Mouse (Mus musculus) forebrain, embryonic 12.5 days (tissue): ENCODE results near the gene 4930404N11Rik. TPM values are rescaled to one million over a fixed set of nuclear protein-coding genes. Genes with fewer than 3 reads are reported as not detected.

Source experiments
- ATAC-seq: fragments of 200-750 bp; cut with Nextera tagmentation; 2 replicates; pipeline ENCODE4 v1.8.0; 2017; ENCODE audit warnings: moderate TSS enrichment; ENCODE audit not compliant: low FRiP score
- H3K27ac ChIP-seq: fragments of 300-500 bp; sonication (generic); 2 replicates; pipeline ENCODE4 v1.5.1; 2016; ENCODE audit warnings: mild to moderate bottlenecking
- H3K27me3 ChIP-seq: fragments of 300-500 bp; sonication (generic); 2 replicates; pipeline ENCODE4 v1.6.1; 2016; ENCODE audit warnings: mild to moderate bottlenecking
- H3K36me3 ChIP-seq: fragments of 300-500 bp; sonication (generic); replicated peaks from 2 replicates; pipeline ENCODE4 v1.6.1; 2016; ENCODE audit warnings: mild to moderate bottlenecking
- H3K4me1 ChIP-seq: fragments of 300-500 bp; sonication (generic); 2 replicates; pipeline ENCODE4 v1.6.1; 2016
- H3K4me2 ChIP-seq: fragments of 300-500 bp; sonication (generic); 2 replicates; pipeline ENCODE4 v1.6.1; 2016; ENCODE audit warnings: mild to moderate bottlenecking, moderate library complexity
- H3K4me3 ChIP-seq: fragments of 300-500 bp; sonication (generic); replicated peaks from 2 replicates; pipeline ENCODE4 v1.5.1; 2016; ENCODE audit warnings: mild to moderate bottlenecking
- H3K9ac ChIP-seq: fragments of 300-500 bp; sonication (generic); 2 replicates; pipeline ENCODE4 v1.6.1; 2016; ENCODE audit warnings: mild to moderate bottlenecking
- H3K9me3 ChIP-seq: fragments of 300-500 bp; sonication (generic); 2 replicates; pipeline ENCODE4 v1.6.1; 2016
- WGBS: fragments of 180-500 bp; shearing (Covaris S2); methylation state at CpG from one replicate; pipeline ENCODE4 v1.1.7; 2016; 5-methylcytosine and 5-hydroxymethylcytosine counted together
- polyA plus RNA-seq: library from polyadenylated mRNA; unstranded; fragments of >200 nt; fragmentation: Nextera tagmentation; extraction: Ambion mirVana; gene quantifications from 2 replicates; pipeline ENCODE4 v1.2.1, GENCODE M21; 2016

The 4930404N11Rik gene
- polyA plus RNA-seq, 1 experiment from 2014 or later: 1.2 TPM

DNA sequence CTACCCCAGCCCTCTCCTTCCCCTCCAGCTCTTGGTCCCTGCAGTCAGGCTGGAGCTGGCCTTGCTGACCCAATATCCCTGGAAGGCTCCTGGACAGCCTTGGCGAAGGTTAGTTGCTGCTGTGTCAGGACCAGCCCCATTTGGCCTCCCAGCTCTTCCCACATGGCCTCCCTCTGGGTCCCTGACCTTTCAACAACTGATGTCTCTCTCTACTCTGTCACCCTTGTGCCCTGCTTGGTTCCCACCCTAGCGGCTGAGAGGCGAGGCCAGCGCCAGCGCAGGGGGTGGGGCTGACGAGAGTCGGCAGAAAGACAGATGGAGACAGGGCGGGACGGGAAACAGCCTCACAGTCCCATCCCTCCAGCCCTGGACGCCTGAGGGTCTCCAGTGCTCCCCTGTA is 37.2 kb downstream of the 4930404N11Rik start, which contains the start of gene Tbxa2r:
TSS of gene Tbxa2r (plus strand) at position 346 of the 400 bp plus-strand sequence.
- Histone ChIP-seq H3K27ac (no peak within 1 kb of the TSS), H3K9ac (peak within 1 kb of the TSS; percentile 21; the same call in 1 of the 2 replicates), H3K4me1 (peaks cover 3% of the 10 kb centered on the region; the same call in 1 of the 2 replicates), H3K4me3 (no peak within 1 kb of the TSS), H3K4me2 (no peak within 1 kb of the TSS), H3K27me3 (peaks cover 20% of the 10 kb centered on the region), H3K36me3 (peaks cover 43% of the 10 kb centered on the region), H3K9me3 (no peaks in the 10 kb centered on the region)
- 18% methylated on average over 10 of the region's 10 CpGs for WGBS
- no peak for ATAC-seq

DNA sequence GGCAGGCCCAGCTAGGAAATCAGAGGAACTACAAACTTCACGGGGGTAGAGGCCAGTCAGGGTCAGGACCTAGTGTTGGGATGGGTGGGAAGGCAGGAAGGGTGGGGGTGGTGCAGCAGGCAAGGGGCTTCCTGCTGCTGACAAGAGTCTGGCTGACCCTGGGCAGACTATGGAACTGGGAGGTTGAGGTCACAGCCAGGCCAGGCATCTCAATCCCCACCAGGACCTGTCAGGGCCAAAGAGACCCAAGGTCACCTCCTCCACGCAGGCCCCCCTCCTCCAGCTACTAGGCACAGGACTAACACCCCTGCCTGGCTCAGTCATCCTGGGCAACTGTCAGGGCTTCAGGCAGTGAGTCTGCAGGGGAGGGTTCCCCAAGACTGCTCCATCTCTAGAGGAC is 37.7 kb downstream of the 4930404N11Rik start:
- no peak for ATAC-seq
- 62% methylated on average over 2 of the region's 2 CpGs for WGBS
- peaks cover 16% of the 10 kb centered on the region for H3K27me3 ChIP-seq
- peaks cover 3% of the 10 kb centered on the region; the same call in 1 of the 2 replicates for H3K4me1 ChIP-seq
- no peaks in the 10 kb centered on the region for H3K9me3 ChIP-seq
- no peak overlapping the region for H3K4me2 ChIP-seq
- no peak overlapping the region for H3K9ac ChIP-seq
- H3K4me3 ChIP-seq: no peak overlapping the region
- H3K36me3 ChIP-seq: peaks cover 47% of the 10 kb centered on the region
- no peak overlapping the region for H3K27ac ChIP-seq

GRCm38 (mm10) chr10:81326858-81327257 is 38.8 kb downstream of the 4930404N11Rik start:
- peaks cover 5% of the 10 kb centered on the region for H3K27me3 ChIP-seq
- H3K9me3 ChIP-seq: no peaks in the 10 kb centered on the region
- no peak for ATAC-seq
- no peak overlapping the region for H3K4me2 ChIP-seq
- no peak overlapping the region for H3K9ac ChIP-seq
- peaks cover 56% of the 10 kb centered on the region for H3K36me3 ChIP-seq
- WGBS: 86% methylated on average over 6 of the region's 6 CpGs
- peaks cover 8% of the 10 kb centered on the region for H3K4me1 ChIP-seq
- H3K27ac ChIP-seq: 0 out of 2 replicates have a peak overlapping the region, but pooled peaks have one; percentile 13
- no peak overlapping the region for H3K4me3 ChIP-seq

GRCm38 (mm10) chr10:81325781-81326180 is 39.8 kb downstream of the 4930404N11Rik start:
- no peaks in the 10 kb centered on the region for H3K27me3 ChIP-seq
- H3K4me2 ChIP-seq: no peak overlapping the region
- 94% methylated on average over 18 of the region's 18 CpGs for WGBS
- peaks cover 56% of the 10 kb centered on the region for H3K36me3 ChIP-seq
- H3K9me3 ChIP-seq: no peaks in the 10 kb centered on the region
- H3K9ac ChIP-seq: no peak overlapping the region
- no peak overlapping the region for H3K27ac ChIP-seq
- peaks cover 12% of the 10 kb centered on the region for H3K4me1 ChIP-seq
- no peak overlapping the region for H3K4me3 ChIP-seq
- ATAC-seq: no peak

DNA sequence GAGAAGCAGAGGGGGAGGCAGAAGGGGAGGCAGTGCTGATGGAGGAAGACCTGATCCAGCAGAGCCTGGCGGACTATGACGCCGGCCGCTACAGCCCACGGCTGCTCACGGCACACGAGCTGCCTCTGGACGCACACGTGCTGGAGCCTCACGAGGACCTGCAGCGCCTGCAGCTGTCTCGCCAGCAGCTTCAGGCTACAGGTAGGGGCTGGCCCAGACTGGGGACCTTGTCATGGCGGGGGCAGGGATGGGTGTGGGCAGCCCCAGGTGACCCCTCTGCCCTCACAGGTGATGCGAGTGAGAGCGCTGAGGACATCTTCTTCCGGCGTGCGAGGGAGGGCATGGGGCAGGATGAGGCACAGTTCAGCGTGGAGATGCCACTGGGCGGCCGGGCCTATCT is 40.4 kb downstream of the 4930404N11Rik start:
- Histone ChIP-seq H3K4me1 (peaks cover 12% of the 10 kb centered on the region), H3K36me3 (peaks cover 56% of the 10 kb centered on the region)
- 96% methylated on average over 21 of the region's 21 CpGs for WGBS

GRCm38 (mm10) chr10:81323791-81324530 is 41.7 kb downstream of the 4930404N11Rik start:
- Histone ChIP-seq H3K4me3 (no peak overlapping the region; the same call in 1 of the 2 replicates), H3K4me1 (peaks cover 23% of the 10 kb centered on the region), H3K36me3 (peaks cover 56% of the 10 kb centered on the region), H3K27ac (no peak overlapping the region), H3K9me3 (no peaks in the 10 kb centered on the region), H3K4me2 (no peak overlapping the region), H3K9ac (no peak overlapping the region), H3K27me3 (no peaks in the 10 kb centered on the region)
- no peak for ATAC-seq
- WGBS: 95% methylated on average over 18 of the region's 18 CpGs

More for the DNA sequence above, 40.4 kb downstream of the 4930404N11Rik start:
- Histone ChIP-seq H3K9me3 (no peaks in the 10 kb centered on the region), H3K27me3 (no peaks in the 10 kb centered on the region), H3K9ac (no peak overlapping the region), H3K4me2 (no peak overlapping the region), H3K27ac (no peak overlapping the region), H3K4me3 (no peak overlapping the region)
- no peak for ATAC-seq

- Histone ChIP-seq H3K9me3 (no peaks in the 10 kb centered on the region), H3K9ac (no peak overlapping the region), H3K36me3 (peaks cover 56% of the 10 kb centered on the region), H3K4me3 (no peak overlapping the region; the same call in 1 of the 2 replicates), H3K4me1 (peaks cover 24% of the 10 kb centered on the region), H3K4me2 (no peak overlapping the region), H3K27me3 (no peaks in the 10 kb centered on the region), H3K27ac (no peak overlapping the region)
- no peak for ATAC-seq
- 93% methylated on average over 23 of the region's 23 CpGs for WGBS
Observed at GRCm38 (mm10) chr10:81323141-81323775, 42.4 kb downstream of the 4930404N11Rik start.

DNA sequence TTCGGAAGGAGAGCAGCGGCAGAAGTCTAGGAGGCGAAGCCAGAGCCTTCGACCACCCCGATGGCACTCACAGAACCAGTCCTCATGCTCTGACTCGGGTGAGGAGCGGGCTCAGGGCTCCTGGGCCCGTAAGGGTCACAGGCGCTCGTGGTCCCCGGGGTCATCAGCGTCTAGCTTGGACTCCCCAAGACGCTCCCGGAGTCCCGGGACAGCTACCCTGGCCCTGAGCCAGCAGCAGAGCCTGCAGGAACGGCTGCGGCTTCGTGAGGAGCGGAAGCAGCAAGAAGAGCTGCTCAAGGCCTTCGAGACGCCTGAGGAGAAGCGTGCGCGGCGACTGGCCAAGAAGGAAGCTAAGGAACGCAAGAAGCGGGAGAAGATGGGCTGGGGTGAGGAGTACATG is 43.2 kb downstream of the 4930404N11Rik start:
- no peak overlapping the region; the same call in 1 of the 2 replicates for H3K4me2 ChIP-seq
- H3K4me3 ChIP-seq: peak overlapping the region; percentile 96
- H3K36me3 ChIP-seq: peaks cover 62% of the 10 kb centered on the region
- peaks cover 24% of the 10 kb centered on the region for H3K4me1 ChIP-seq
- no peaks in the 10 kb centered on the region for H3K27me3 ChIP-seq
- no peak for ATAC-seq
- WGBS: 96% methylated on average over 27 of the region's 27 CpGs
- H3K9me3 ChIP-seq: no peaks in the 10 kb centered on the region
- H3K27ac ChIP-seq: no peak overlapping the region
- no peak overlapping the region for H3K9ac ChIP-seq

- H3K4me2 ChIP-seq: peak overlapping the region; percentile 77
- peak overlapping the region; percentile 79 for H3K9ac ChIP-seq
- WGBS: 4% methylated on average over 19 of the region's 20 CpGs
- H3K27ac ChIP-seq: peak overlapping the region; percentile 88
- peaks cover 6% of the 10 kb centered on the region; the same call in 1 of the 2 replicates for H3K27me3 ChIP-seq
- peaks cover 33% of the 10 kb centered on the region for H3K4me1 ChIP-seq
- ATAC-seq: no peak; the same call in 1 of the 2 replicates
- peak overlapping the region; percentile 96 for H3K4me3 ChIP-seq
- H3K36me3 ChIP-seq: peaks cover 53% of the 10 kb centered on the region
- H3K9me3 ChIP-seq: no peaks in the 10 kb centered on the region
Observed at GRCm38 (mm10) chr10:81321436-81321835, 44.2 kb downstream of the 4930404N11Rik start.

DNA sequence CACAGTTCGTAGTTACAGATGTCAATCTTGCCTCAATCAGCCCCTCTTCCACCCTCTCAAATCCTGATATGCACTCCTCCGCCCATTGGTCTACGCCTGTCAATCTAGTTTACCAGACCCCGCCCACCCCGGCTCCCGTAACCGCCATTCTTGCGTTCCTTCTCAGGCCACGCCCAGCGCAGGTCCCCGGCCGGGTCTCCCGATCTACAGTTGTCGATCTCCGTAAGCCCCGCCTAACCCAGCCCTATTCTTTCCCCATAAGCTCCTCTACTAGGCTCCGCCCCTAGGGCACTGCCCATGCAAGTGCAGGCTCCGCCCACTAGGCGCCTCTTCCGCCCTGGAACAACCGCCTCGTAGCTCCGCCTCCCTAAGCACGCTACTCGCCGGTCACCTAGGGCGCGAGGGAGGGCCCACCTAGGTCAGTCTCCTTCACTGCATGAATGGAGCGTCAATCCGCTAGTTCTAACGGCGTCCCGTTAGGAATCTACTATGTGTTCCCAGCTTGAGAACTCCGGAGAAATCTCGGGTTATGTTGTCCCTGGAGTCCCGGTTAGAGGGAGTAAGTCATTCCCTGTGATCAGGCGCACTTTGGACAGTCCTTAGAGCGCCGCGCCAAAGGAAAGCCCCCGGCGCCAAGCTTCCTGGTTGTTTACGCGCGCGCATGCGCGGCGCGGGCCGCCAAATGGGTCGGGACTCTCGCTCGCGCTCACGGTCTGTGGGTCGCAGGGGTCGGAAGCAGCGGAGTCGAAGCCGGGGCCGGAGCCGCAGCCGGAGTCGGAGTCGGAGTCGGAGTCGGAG is 44.9 kb downstream of the 4930404N11Rik start, which contains the start of gene Cactin:
TSS of gene Cactin (plus strand) at position 554 of the 798 bp plus-strand sequence.
- Histone ChIP-seq H3K4me1 (peaks cover 38% of the 10 kb centered on the region), H3K9me3 (no peaks in the 10 kb centered on the region), H3K36me3 (peaks cover 49% of the 10 kb centered on the region), H3K27me3 (peaks cover 6% of the 10 kb centered on the region; the same call in 1 of the 2 replicates), H3K4me3 (peak within 1 kb of the TSS; percentile 96), H3K4me2 (peak within 1 kb of the TSS; percentile 77), H3K9ac (peak within 1 kb of the TSS; percentile 79), H3K27ac (peak within 1 kb of the TSS; percentile 88)
- peak; percentile 93 for ATAC-seq
- WGBS: under 1% methylated on average over 68 of the region's 68 CpGs

DNA sequence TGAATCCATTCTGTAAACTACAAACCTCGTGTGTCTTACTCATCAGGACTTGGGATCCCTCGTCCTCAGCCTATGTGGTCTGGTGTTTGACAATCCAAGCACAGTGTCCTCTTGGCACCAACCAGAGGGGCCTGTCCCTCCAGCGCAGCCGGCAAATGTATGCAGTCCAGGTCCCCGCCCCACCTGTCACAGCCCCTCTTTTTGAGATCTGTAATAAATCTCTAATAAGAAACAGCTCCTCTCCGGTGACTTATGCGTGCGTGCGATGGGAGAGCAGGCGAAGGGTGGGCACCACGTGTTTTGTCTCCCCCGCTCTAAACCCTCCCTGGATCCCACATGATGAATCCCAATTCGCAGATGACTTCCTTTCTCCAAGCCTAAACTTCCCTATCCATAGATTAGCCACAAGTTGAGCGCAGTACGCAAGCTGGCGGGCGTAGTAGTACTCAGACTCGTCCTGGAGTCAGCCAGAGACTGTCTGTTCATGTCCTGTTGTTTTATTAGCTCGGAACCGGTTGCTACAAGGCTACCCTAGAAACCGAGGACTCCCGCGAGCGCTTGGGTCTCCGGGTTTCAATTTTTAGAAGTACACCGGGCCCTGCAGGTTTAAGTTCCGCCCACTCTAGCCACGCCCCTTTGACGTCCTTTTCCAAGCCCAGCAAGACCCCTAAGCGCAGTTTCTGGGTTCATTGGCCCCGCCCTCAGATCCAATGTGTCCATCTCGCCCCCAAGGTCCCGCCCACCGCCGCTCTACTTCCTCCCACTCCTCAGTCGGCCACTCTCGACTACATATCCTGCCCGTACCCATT is 45.7 kb downstream of the 4930404N11Rik start:
- no peaks in the 10 kb centered on the region for H3K9me3 ChIP-seq
- WGBS: 2% methylated on average over 38 of the region's 38 CpGs
- peak; percentile 1; the same call in 1 of the 2 replicates for ATAC-seq
- H3K27ac ChIP-seq: peak overlapping the region; percentile 88
- peak overlapping the region; percentile 96 for H3K4me3 ChIP-seq
- H3K27me3 ChIP-seq: peaks cover 6% of the 10 kb centered on the region; the same call in 1 of the 2 replicates
- peaks cover 49% of the 10 kb centered on the region for H3K36me3 ChIP-seq
- peaks cover 38% of the 10 kb centered on the region for H3K4me1 ChIP-seq
- H3K4me2 ChIP-seq: peak overlapping the region; percentile 77
- peak overlapping the region; percentile 21 for H3K9ac ChIP-seq
